In genomic region chr19:34526941-34527682, GRCm38 (mm10) we compare ENCODE assay signal across 8 mouse cellular contexts. TPM values are rescaled to one million over a fixed set of nuclear protein-coding genes. Genes with fewer than 3 reads are reported as not detected.
DNase-seq lines count a peak whose midpoint lies in the region; ATAC-seq and TF ChIP-seq lines count a peak whose summit lies in the region.

Lipa (minus strand) TSS chr19:34527474.

- under 1% methylated on average over 29 of the region's 29 CpGs for WGBS in cerebellum, adult 2 months
- WGBS in forebrain, postnatal 0 days: 1% methylated on average over 29 of the region's 29 CpGs
- under 1% methylated on average over 29 of the region's 29 CpGs for WGBS in lung, embryonic 15.5 days

- peak within 1 kb of the TSS; percentile 77 to 80 for H3K4me3 ChIP-seq in MEL (ENCODE audit: control insufficient read depth in 1 of 2, insufficient read depth in 1 of 2, low read depth in 2 of 2, low read length in 2 of 2)
- H3K4me3 ChIP-seq in cerebellum, adult 2 months (replicated peaks; ENCODE audit: insufficient read depth, low read depth, low read length): peak within 1 kb of the TSS; percentile 62
- H3K4me3 ChIP-seq in forebrain, postnatal 0 days (ENCODE audit: low read depth, low read length): peak within 1 kb of the TSS; percentile 50
- peak within 1 kb of the TSS; percentile 80 for H3K4me3 ChIP-seq in lung, embryonic 15.5 days

- no peaks in the 10 kb centered on the region; the same call in 1 of the 2 replicates for H3K79me2 ChIP-seq in MEL (ENCODE audit: control insufficient read depth, insufficient read depth, low read length, poor library complexity)

- peak within 1 kb of the TSS; percentile 78 for H3K4me2 ChIP-seq in forebrain, postnatal 0 days (ENCODE audit: low read depth)
- peak within 1 kb of the TSS; percentile 73 for H3K4me2 ChIP-seq in lung, embryonic 15.5 days

- no peak for TF ChIP-seq CTCF in MEL (IDR thresholded peaks at IDR 0.05 in 2 of 3, conservative IDR thresholded peaks at IDR 0.05 in 1 of 3; ENCODE audit: control insufficient read depth in 1 of 3, insufficient read depth in 1 of 3, low read depth in 2 of 3, low read length in 3 of 3, poor library complexity in 1 of 3, severe bottlenecking in 1 of 3)
- no peak for TF ChIP-seq CTCF in cerebellum, adult 2 months (IDR thresholded peaks at IDR 0.05; ENCODE audit: borderline replicate concordance, insufficient read depth, low read depth, low read length)
- no peak for TF ChIP-seq CTCF in forebrain, postnatal 0 days (IDR thresholded peaks at IDR 0.05; ENCODE audit: low read depth)

- no peak for TF ChIP-seq RAD21 in MEL (IDR thresholded peaks at IDR 0.05; ENCODE audit: low read depth, low read length)

- no peaks in the 10 kb centered on the region for H3K9me3 ChIP-seq in MEL (replicated peaks; ENCODE audit: insufficient read depth, low read length)
- H3K9me3 ChIP-seq in forebrain, postnatal 0 days (ENCODE audit: low read length): no peaks in the 10 kb centered on the region
- H3K9me3 ChIP-seq in lung, embryonic 15.5 days: no peaks in the 10 kb centered on the region

- peak; percentile 99 for ATAC-seq in forebrain, postnatal 0 days
- peak; percentile 100 for ATAC-seq in lung, embryonic 15.5 days (ENCODE audit: borderline replicate concordance, extremely low read depth, low FRiP score, low TSS enrichment)

- H3K27me3 ChIP-seq in MEL (ENCODE audit: control insufficient read depth in 1 of 2, insufficient read depth in 2 of 2, low read length in 2 of 2): no peaks in the 10 kb centered on the region
- H3K27me3 ChIP-seq in cerebellum, adult 2 months (ENCODE audit: control insufficient read depth, insufficient read depth, low read length): no peaks in the 10 kb centered on the region
- no peaks in the 10 kb centered on the region for H3K27me3 ChIP-seq in forebrain, postnatal 0 days (ENCODE audit: insufficient read depth, low read length)
- H3K27me3 ChIP-seq in lung, embryonic 15.5 days: no peaks in the 10 kb centered on the region

- H3K4me1 ChIP-seq in MEL (ENCODE audit: control insufficient read depth in 1 of 2, insufficient read depth in 2 of 2, low read length in 2 of 2): peaks cover 0 to 4% of the 10 kb centered on the region in 2 experiments; a peak in 2 of 4 replicates
- peaks cover 2% of the 10 kb centered on the region; the same call in 1 of the 2 replicates for H3K4me1 ChIP-seq in cerebellum, adult 2 months (ENCODE audit: control insufficient read depth, insufficient read depth, low read length)
- H3K4me1 ChIP-seq in forebrain, postnatal 0 days (ENCODE audit: insufficient read depth): peaks cover 7% of the 10 kb centered on the region; the same call in 1 of the 2 replicates
- H3K4me1 ChIP-seq in lung, embryonic 15.5 days: peaks cover 20% of the 10 kb centered on the region

- DNase-seq in MEL (ENCODE audit: low read depth, low spot score): peak; percentile 97
- peak; percentile 96 to 98 for DNase-seq in cerebellum, adult 2 months
- peak; percentile 87 for DNase-seq in forebrain, postnatal 0 days
- DNase-seq in heart, postnatal 4 days: peak; percentile 97
- DNase-seq in layer of hippocampus, adult 8-10 months (ENCODE audit: low spot score in 2 of 2): peak; percentile 91 to 94
- peak; percentile 94 for DNase-seq in ovary, adult 18-20 months (ENCODE audit: low spot score)
- DNase-seq in thymus, postnatal 0 days (ENCODE audit: low spot score): peak; percentile 89

- peak within 1 kb of the TSS; percentile 76 for H3K27ac ChIP-seq in MEL (ENCODE audit: control insufficient read depth, low read depth, low read length)
- H3K27ac ChIP-seq in cerebellum, adult 2 months (ENCODE audit: insufficient read depth, low read length): peak within 1 kb of the TSS; percentile 22
- peak within 1 kb of the TSS; percentile 47 for H3K27ac ChIP-seq in forebrain, postnatal 0 days (ENCODE audit: low read depth, low read length)
- peak within 1 kb of the TSS; percentile 72 for H3K27ac ChIP-seq in lung, embryonic 15.5 days

- H3K9ac ChIP-seq in MEL (ENCODE audit: control insufficient read depth, low read depth, low read length, poor library complexity, severe bottlenecking): peak within 1 kb of the TSS; percentile 63
- peak within 1 kb of the TSS; percentile 51 for H3K9ac ChIP-seq in forebrain, postnatal 0 days
- H3K9ac ChIP-seq in lung, embryonic 15.5 days: peak within 1 kb of the TSS; percentile 69

- no peak for TF ChIP-seq EP300 in MEL (IDR thresholded peaks at IDR 0.05; ENCODE audit: low read depth in 1 of 2, low read length in 2 of 2)

- TF ChIP-seq POLR2A in MEL (IDR thresholded peaks at IDR 0.05; ENCODE audit: control insufficient read depth in 1 of 2, insufficient read depth in 1 of 2, low read depth in 1 of 2, low read length in 2 of 2, poor library complexity in 1 of 2): peak in 1 of 2 experiments; percentile 49; a peak in 2 of 4 replicates
- TF ChIP-seq POLR2A in cerebellum, adult 2 months (IDR thresholded peaks at IDR 0.05; ENCODE audit: borderline replicate concordance, insufficient read depth, low read length): peak; percentile 86

- H3K36me3 ChIP-seq in MEL (ENCODE audit: control insufficient read depth in 1 of 2, insufficient read depth in 2 of 2, low read length in 2 of 2): peaks cover 0 to 2% of the 10 kb centered on the region in 2 experiments; a peak in 2 of 4 replicates
- H3K36me3 ChIP-seq in forebrain, postnatal 0 days (ENCODE audit: insufficient read depth): no peaks in the 10 kb centered on the region
- H3K36me3 ChIP-seq in lung, embryonic 15.5 days: no peaks in the 10 kb centered on the region

TF ChIP-seq in MEL, 35 proteins besides CTCF, POLR2A, EP300 and RAD21 (continues in another document):
- TF ChIP-seq ZMIZ1 (IDR thresholded peaks at IDR 0.05; ENCODE audit: low read depth, low read length) (no peak), SIN3A (IDR thresholded peaks at IDR 0.05; ENCODE audit: low read length) (0 out of 2 replicates have a peak, but pooled peaks have one; percentile 23), SMC3 (IDR thresholded peaks at IDR 0.05; ENCODE audit: low read depth, low read length) (no peak), ELF1 (IDR thresholded peaks at IDR 0.05; ENCODE audit: low read depth, low read length) (peak; percentile 84), USF1 (IDR thresholded peaks at IDR 0.05; ENCODE audit: low read depth, low read length) (no peak), BHLHE40 (IDR thresholded peaks at IDR 0.05; ENCODE audit: borderline replicate concordance, low read depth, low read length) (no peak), E2F4 (IDR thresholded peaks at IDR 0.05; ENCODE audit: borderline replicate concordance, low read depth, low read length) (no peak), GABPA (IDR thresholded peaks at IDR 0.05; ENCODE audit: low read depth, low read length) (no peak), MYB (IDR thresholded peaks at IDR 0.05; ENCODE audit: low read depth, low read length) (no peak), TAL1 (IDR thresholded peaks at IDR 0.05; ENCODE audit: low read length) (no peak), MAX (IDR thresholded peaks at IDR 0.05; ENCODE audit: low read length) (no peak), ZC3H11A (IDR thresholded peaks at IDR 0.05; ENCODE audit: low read depth, low read length) (no peak), NRF1 (IDR thresholded peaks at IDR 0.05; ENCODE audit: insufficient read depth, low read depth, low read length, poor library complexity, severe bottlenecking) (peak; percentile 77), MXI1 (IDR thresholded peaks at IDR 0.05; ENCODE audit: low read depth, low read length) (no peak), KAT2A (conservative IDR thresholded peaks at IDR 0.05; ENCODE audit: low read depth, low read length) (no peak), JUND (IDR thresholded peaks at IDR 0.05; ENCODE audit: low read depth, low read length) (no peak), ZNF384 (IDR thresholded peaks at IDR 0.05; ENCODE audit: low read depth, low read length) (no peak), CHD1 (IDR thresholded peaks at IDR 0.05; ENCODE audit: low read depth, low read length) (no peak), MEF2A (IDR thresholded peaks at IDR 0.05; ENCODE audit: extremely low read depth, insufficient replicate concordance, low read depth, low read length, poor library complexity, severe bottlenecking) (no peak), MAZ (IDR thresholded peaks at IDR 0.05; ENCODE audit: low read depth, low read length) (peak; percentile 10; the same call in 1 of the 2 replicates), ZKSCAN1 (IDR thresholded peaks at IDR 0.05; ENCODE audit: low read depth, low read length) (no peak), HCFC1 (IDR thresholded peaks at IDR 0.05; ENCODE audit: low read depth, low read length) (0 out of 2 replicates have a peak, but pooled peaks have one; percentile 14), MAFK (IDR thresholded peaks at IDR 0.05; ENCODE audit: borderline replicate concordance, low read depth, low read length) (no peak), POLR2AphosphoS5 (IDR thresholded peaks at IDR 0.05; ENCODE audit: borderline replicate concordance, low read depth, low read length) (no peak), UBTF (IDR thresholded peaks at IDR 0.05; ENCODE audit: borderline replicate concordance, insufficient read depth, low read depth, low read length) (no peak), MYC (IDR thresholded peaks at IDR 0.05; ENCODE audit: low read depth, low read length) (no peak), USF2 (IDR thresholded peaks at IDR 0.05; ENCODE audit: borderline replicate concordance in 1 of 2, insufficient read depth in 1 of 2, low read depth in 1 of 2, low read length in 2 of 2) (no peak), NELFE (IDR thresholded peaks at IDR 0.05; ENCODE audit: low read depth, low read length) (peak; percentile 46; the same call in 1 of the 2 replicates), CHD2 (IDR thresholded peaks at IDR 0.05; ENCODE audit: low read length) (no peak), TBP (IDR thresholded peaks at IDR 0.05; ENCODE audit: low read depth, low read length) (peak; percentile 45; the same call in 1 of the 2 replicates), ETS1 (IDR thresholded peaks at IDR 0.05; ENCODE audit: low read depth, low read length) (no peak)

RNA-seq across cellular contexts. Expression of gene Lipa, which starts in this region (rescaled TPM):
- 7.6 and 8.0 TPM in 2 replicates for total RNA-seq in MEL (2012; rRNA removed)
- polyA plus RNA-seq in MEL (2012; ENCODE audit: insufficient read depth in 1 of 2, insufficient read length in 2 of 2, low read depth in 1 of 2, low replicate concordance in 2 of 2, missing spikeins in 1 of 2): 10 to 100 TPM in 1 of 2 experiments, not detected in 1; 13.8 TPM
- 16.6 and 18.1 TPM in 2 replicates for polyA plus RNA-seq in cerebellum, adult 2 months (2012; rRNA removed)
- 17.9 and 21.9 TPM in 2 replicates for total RNA-seq in forebrain, postnatal 0 days (2014; rRNA removed)
- 15.3 and 17.3 TPM in 2 replicates for polyA plus RNA-seq in forebrain, postnatal 0 days (2015; fragmentation: Nextera tagmentation; extraction: Ambion mirVana)
- total RNA-seq in heart, postnatal 4 days (2021): 10 to 100 TPM; 20.7 to 21.2 TPM
- 10 to 100 TPM; 19.3 to 28.7 (median 24.5) TPM for total RNA-seq in layer of hippocampus, adult 8-10 months (2022)
- 47.9 and 48.5 TPM in 2 replicates for polyA plus RNA-seq in lung, embryonic 15.5 days (2015; fragmentation: Nextera tagmentation; extraction: Ambion mirVana)
- 146 and 150 TPM in 2 replicates for polyA plus RNA-seq in thymus, postnatal 0 days (2015; fragmentation: Nextera tagmentation; extraction: Ambion mirVana)

Comparison
In these comparisons a context has a peak if more than half of its experiments do, and no peak if none do; other contexts are left out.
1. Peak in every context shown above with its lines: DNase-seq, ATAC-seq, H3K4me3 ChIP-seq and H3K27ac ChIP-seq.
2. H3K27ac ChIP-seq: peak in every context shown above with its lines; median percentile 76 in MEL; 72 in lung, embryonic 15.5 days; 47 in forebrain, postnatal 0 days; 22 in cerebellum, adult 2 months.